Mouse (Mus musculus) heart, postnatal 4 days (tissue): Measurements from ENCODE around the gene Casq2. TPM values are rescaled to one million over a fixed set of nuclear protein-coding genes. Genes with fewer than 3 reads are reported as not detected.

Experiments
- DNase-seq: peaks from one replicate; pipeline ENCODE4 v3.0.0; 2021
- total RNA-seq, 2 experiments: library from RNA; stranded (reverse); gene quantifications; 2 replicates each; pipeline ENCODE4 v1.2.3; 2021

Gene Casq2
- total RNA-seq, 2 experiments from 2014 or later = 914 to 961 TPM

DNA sequence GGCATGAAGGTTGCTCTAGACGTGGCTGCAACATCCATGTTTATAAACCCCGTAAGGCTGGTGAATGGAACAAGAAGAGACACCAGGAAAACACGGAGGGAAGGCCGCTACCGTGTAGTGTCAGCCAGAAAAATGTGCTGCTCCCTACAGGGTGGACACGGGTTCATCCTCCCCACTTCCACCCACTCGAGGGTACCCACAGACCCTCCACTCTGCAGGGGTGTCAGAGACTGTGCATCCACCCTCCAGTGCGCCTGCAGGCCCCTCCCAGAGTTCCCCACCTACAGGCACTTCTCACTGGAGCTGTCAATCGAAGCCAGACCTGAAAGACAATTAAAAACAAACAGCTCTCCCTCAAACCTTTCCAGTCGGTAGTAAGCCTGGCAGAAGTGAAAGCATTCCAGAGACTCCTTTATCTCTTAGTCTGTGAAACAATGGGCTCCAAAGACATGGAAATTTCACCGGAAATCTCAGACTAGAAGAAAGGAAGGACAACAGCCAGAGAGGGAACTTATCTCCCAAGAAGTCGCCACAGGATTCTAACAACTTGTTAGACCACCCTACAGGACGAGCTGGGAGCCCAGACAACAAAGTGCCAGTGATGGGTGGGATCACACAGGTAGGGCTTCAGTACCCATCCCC, 2.5 kb upstream of the Casq2 start:
- DNase-seq = no peak

DNA sequence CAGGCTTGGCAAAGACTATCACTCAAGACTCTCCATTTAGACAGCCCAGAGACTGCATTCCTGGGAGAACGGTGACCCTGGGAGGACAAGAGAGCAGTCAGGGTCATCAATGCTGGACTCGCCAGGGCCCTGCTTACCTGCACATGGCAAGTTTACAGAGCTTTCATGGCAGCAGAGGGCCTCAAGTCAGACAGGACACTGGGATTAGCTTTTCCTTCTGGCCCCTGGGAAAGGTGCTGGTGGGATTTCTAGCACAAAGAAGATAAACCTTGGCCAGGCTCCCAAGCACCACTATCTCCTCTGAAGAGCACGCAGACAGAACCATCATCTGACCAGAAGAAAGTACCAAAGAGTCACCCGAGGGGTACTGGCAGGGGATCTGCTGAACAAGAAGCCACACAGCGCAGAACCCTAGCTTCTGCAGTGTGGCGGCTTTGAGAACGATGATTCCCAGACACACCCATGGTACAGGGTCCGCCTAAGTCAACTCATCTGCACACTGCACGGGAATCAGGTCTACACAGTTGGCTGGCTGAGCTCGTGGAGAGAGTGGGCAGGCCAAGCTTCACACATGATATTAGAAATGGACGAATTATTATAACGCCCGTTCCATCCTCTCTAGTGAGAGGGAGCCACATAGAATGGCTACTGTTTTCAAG, 1.3 kb upstream of the Casq2 start:
- no peak for DNase-seq

DNA sequence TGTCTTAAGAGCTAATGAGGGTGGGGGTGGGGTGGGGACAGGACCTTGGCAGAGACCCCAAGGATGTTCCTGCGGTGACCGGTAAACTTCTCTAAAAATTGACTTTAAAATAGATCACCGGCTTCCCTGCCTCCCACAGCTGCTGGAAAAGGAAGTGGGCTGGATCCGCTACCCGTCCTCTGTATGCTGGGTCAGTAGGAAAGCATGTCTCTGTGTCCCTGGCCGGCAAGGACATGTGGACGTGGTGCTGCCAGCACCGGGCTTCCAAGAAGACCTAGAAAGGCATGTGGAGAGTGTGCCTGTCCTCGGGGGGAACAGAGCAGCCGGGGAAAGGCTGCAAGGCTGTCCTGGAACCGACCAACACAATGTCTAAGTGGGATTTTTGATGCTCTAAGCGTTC, 496 bp upstream of the Casq2 start:
- peak; percentile 63 for DNase-seq

DNA sequence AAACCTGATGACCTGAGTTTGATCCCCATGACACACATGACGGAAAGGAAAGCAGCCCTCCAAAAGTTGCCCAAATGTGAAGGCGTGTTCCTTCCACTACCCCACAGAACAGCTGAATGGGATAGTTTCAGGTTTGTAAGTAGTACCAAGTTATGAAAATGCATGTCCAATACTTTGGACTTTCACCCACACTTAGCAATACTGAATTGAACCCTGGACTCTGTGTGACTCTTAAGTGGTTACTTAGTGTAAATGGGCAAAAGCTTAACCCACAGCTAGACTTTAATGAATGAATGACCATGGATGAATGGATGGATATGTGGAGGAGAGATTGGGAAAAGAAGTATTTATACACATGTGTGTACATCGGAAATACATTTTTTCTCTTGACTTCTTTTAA, 8.6 kb downstream of the Casq2 start:
- DNase-seq = no peak

DNA sequence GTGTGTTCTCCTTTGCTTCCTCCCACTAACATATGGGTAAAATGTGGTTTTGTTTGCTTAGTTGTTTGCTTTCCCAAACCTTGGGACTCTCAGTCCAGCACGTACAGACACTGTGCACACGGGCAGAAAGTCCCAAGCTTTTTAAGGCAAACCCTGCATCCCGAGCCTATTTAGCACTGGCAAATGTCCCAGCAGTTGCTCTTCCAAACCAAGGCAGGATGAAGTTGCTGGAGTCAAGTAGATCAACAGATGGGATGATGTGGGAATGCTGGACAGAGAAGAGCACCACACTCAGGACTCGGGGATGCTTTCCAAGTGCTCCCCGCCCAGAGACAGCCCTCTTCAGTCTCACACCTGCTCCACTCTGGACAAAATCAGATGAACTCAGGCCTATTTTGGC, 9.2 kb downstream of the Casq2 start:
- DNase-seq = no peak

DNA sequence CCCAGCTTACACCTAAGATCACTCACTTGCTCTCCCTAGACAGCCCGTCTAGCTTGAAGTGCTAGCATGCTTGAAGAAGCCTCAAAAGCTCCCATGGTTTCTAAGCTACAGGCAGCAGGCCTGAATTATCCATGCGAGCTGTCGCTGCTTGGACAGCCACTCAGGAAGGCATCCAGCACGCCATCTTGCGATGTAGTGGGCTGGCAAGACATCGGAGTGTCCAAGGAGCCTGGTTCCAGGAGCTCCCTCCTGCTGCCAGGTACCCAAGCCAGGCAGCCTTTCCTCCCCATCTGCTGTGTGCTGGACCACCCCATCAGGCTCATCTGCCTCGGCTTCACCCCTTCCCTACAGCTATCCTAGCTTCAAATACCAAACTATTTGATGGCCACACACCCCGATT, 10.2 kb downstream of the Casq2 start:
- no peak for DNase-seq

DNA sequence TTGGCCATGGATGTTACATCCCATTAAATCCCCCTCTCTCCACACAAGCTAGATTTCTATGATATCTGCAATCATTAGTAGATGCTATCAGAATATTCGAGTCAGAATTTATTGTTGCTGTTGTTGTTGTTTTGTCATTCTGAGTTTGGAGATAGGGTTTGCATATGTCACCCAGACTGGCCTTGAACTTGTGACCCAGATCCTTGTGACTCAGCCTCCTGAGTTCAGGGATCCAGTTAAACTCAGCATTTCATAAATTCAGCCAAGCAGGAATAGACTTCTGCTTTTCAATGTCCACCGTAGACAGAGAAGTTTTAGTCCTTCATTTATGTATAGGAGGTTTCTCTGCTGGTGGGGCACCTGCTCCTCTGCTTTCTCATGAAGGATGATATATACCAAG, 10.8 kb downstream of the Casq2 start:
- no peak for DNase-seq

DNA sequence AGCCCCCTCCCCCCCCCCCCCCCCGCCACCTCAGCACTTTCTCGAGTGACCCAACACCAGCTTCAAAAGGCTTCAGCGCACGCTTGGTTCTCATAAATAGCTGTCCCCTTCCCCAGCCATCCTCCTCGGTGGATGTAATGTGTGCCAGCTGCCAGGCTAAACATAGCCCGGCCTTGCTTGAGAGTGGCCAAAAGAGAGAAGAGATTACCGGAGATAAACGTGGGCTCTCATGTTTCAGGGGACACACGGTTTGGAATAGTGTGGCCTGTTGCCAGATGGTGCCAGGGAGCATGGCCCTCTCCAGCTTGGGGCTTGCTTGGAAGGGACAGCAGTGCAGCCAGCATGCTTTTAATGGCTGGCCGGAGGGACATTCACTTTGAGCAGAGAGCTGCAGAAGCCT, 13.0 kb downstream of the Casq2 start:
- DNase-seq = peak; percentile 79

DNA sequence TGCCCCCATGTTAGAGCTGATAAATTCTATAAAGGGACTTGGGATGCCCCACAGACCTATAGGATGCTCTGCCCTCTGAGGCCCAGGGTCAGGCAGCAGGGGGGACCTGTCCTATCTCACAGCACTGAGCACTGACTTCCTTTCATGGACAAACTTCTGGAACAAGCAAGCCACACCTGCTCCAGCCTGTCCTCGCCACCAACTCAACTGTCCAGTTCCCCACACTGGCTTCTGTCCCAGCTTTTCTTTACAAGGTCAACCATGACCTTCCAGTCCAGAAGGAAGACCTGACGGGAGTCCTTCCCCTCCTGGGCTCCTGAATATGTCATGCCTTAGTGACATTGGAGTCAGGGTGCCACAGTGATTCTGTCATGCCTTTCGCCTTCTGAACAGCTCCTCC, 13.6 kb downstream of the Casq2 start:
- DNase-seq = peak; percentile 67

DNA sequence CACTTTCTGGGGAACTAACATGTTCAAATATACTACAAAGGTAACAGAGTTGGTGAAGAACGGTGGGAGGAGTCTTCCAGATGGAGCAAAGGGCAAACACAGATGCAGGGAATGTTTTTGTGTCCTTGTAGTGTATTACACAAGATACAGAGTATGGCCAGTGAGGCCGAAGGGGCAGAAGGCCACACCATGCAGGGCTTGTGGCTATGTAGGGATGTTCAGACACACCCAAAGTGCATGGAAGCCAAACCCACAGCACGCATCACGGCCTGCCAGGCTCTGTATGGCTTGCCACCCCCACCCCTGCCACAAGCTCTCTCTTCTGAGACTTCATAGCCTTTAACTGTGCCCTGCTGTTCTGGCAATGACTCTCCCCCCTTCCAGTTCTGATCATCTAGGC, 15.2 kb downstream of the Casq2 start:
- DNase-seq = no peak

DNA sequence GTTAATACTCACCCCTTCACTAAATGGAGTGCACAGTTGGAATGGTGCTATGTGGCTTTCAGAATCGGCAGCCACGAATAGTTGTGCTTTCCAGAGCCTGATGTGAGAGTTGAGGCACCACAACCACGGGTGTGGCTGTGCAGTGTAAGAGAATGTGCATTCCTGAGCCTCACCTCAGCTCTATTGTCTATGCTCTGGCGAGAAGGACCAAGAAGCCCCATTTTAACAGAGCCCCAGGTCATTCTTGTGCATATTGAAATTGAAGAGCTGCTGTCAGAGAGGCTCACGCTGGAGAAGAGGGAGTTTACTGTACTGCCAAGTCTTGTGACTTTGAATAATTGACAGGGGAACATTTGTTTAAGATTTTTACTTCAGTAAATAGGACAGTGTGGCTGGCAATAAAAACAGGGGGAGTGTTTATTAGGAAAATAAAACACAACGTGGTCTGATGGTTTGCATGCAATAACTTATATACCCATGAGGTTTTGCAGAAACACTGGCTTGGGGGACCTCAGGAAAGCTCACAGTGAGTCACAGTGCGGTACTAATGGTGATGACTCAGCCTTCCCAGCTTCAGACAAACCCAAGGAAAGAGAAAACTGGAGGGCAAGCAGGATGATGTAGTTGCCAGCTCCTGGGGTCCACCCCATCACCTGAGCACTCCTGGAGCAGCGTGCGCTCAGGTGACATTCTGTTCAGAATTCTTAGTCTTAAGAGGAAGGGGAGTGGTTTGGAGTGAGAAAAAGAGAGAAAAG, 17.8 kb downstream of the Casq2 start:
- no peak for DNase-seq

DNA sequence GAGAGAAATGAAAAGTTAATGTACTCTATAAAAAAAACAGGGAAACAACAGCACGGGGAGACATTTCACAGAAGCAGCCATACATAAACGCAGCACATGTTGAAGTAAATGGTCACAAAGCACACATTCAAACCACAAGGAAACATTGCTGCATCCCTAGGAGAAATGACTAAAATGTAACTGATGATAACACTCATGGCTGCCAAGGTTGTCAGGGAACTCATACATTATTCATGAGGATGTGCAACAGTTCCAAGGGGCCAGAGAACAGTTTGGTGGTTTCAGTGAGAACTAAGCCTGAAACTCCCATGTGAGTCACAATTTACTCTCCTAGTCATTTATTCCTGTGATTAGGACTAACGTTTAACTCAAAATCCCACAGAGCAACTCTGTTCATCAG, 22.0 kb downstream of the Casq2 start:
- no peak for DNase-seq

DNA sequence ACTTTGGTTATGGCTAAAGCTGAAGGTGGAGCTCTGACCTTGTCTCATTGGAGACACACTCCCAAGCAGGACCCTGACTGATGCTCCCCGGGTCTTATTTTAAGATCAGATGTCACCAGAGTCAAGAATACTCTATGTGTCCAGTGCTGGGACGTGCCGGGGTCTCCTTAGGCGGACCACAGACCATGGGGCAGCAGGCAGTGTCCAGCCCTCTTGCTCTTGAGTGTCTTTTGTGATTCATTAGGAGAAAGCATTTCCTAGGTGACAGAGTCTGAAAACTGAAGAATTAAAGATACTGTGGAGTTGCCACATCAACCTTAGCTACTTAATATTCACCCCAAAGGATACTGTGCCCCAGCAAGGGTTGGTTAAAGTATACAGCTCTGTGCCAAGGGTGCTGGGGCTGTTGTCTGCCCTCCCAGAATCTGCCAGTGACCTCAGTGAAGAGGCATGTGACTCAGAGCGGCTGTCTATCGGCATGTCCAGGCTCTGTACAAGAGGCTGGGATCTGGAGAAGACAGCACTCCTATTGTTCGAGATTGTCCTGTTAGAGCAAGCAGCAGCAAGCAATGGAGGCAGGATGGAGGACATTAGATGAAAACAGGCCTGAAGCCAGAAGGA, 25.9 kb downstream of the Casq2 start:
- DNase-seq = no peak

DNA sequence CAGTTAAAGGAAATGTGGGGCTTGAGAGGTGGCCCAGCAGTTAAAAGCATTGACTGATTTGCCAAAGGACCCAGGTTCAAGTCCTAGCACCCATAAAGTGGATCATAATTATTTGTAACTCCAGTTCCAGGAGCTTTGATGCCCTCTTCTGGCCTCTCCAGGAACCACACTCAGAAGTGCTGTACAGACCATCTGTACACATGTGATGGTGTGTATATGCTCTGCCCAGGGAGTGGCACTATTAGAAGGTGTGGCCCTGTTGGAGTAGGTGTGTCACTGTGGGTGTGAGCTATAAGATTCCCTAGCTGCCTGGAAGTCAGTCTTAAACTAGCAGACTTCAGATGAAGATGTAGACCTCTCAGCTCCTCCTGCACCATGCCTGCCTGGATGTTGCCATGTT, 34.7 kb downstream of the Casq2 start:
- DNase-seq = no peak

DNA sequence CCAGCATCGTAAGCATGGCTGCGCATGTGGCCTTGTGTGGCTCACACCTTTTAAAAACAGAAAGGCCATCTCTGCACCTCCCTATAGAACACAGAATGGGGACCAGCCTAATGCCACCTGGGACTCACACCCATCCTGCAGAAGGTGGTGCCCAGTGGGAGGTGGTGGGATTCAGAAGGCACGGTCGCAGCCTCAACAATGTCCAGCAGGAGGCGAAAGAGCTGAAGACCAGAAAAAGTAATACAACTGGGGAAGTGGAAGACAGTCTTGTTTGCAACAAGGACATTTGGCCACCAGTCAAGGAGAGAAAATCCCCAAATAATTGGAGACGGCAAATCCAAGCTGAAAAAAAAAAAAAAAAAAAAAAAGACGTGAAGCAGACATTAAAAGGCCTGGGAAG, 35.8 kb downstream of the Casq2 start:
- peak; percentile 43 for DNase-seq

DNA sequence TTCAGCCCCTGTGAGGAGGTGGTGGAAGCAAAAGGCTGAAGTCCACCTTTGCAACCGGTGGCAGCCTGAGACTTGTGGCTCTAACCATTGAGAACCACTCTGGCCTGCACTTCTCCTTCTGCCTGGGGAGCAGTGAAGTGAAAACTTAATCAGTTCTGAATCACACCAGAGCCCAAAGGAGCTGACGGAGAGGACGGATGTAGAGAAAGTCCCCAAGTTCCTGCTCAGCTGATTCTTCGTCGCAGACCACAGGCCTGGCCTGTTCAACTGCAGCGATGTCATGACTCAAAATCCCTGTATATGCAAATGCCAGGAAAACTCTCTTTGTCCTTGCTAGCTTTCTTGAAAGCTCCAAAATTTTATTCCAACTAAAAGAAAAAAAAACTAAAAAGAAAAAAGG, 37.4 kb downstream of the Casq2 start:
- no peak for DNase-seq

DNA sequence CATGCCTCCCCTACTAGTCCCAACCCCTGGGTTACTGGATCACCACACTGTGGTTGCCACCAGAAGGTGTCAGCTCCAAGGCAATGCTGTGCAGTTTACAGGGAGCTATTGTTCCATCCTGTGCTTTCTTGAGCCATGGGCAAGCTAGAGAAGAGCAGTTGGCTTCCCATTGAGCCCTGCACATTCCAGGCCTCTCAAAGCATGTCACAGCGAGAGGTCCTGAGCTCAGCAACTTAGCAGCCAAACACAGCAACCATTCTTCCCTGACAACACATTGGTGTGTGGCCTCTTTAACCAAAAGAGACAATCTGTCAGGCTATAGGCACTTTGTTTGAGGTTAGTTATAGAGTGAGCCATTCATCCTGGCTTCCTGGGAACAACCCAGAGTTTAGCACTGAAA, 39.3 kb downstream of the Casq2 start:
- DNase-seq = no peak

DNA sequence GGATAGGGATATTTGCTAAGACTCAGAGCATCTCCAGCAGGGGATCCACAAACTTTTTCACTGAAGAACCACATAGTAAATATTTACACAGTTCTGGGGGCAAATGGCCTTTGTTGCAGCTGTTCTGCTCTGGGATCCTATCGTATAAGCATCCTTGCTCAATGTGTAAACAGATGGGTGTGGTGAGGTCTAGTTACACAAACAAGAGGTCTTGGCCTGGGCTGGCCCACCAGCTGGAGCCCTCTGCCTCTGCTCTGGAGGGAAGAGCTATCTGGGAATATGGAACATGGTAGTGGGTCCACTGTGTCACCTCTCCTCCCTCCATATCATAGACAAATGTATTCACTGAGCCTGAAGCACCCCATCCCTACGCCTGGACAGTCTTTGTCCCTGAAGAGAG, 40.9 kb downstream of the Casq2 start:
- no peak for DNase-seq

DNA sequence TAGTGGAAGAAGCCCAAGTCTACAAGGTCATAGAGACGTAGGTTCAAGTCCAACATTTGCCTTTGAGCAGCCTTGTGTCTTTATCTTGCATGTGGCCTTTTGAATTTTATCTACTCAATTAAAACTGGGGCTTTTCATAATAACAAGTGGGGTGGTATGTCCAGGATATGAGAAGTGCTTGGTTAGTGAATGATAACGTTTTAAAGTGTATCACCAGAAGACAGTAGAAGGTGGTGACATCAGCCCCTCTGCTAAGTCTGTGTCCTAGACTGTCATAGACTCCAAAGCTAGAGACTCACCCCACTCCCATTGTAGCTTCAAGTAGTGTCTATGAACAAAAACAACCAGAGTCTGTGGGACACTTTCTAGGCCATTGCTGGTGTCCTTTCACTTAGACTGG, 42.0 kb downstream of the Casq2 start:
- no peak for DNase-seq

DNA sequence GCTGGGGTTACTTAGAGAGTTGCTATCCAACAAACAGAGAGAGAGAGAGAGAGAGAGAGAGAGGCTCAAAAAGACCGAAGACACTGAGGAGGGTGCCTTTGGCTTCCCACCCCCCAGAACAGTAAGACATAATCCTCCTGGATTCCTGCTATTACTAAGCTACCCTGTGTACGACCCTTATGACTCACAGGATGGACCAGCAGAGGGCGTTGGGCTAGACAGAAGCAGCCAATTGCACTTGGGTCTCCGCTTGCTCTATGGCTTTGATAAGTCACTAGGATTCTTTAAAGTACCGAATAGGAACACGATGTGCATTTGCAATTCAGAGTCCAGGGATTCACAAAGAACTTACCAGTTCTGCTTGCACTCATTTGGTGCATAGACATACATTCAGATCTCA, 44.3 kb downstream of the Casq2 start:
- DNase-seq = no peak

DNA sequence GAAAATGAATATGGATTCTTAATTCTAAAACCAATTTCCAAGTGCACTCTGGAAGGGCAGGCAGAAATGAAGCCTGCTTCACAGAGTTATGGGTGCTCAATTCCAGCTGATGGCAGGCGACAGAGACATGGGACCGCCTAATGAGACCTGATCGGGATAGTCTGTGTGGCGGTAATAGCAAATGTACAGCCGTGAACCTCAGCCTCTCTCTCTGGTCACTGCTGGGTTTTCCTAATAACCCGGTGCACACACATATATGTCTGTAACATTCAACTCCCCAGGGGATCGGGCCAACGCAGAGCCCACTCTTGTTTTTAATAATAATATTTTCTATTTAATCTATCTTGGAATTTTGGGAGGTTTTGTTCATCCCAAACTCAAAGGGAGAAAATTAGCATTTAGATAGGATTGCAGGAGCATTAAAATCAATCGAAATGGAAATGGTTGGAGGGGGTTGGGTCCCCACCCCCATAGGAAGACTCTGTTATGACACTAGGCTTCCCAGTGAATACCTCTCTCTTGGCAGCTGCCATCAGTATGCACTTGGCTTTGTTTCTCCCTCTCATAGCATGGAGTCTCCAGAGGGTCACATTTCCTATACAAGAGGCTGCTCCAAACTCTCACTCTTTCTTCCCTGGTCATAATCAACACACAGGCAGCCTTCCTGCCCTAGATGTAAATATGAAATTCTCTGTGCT, 45.6 kb downstream of the Casq2 start:
- no peak for DNase-seq

DNA sequence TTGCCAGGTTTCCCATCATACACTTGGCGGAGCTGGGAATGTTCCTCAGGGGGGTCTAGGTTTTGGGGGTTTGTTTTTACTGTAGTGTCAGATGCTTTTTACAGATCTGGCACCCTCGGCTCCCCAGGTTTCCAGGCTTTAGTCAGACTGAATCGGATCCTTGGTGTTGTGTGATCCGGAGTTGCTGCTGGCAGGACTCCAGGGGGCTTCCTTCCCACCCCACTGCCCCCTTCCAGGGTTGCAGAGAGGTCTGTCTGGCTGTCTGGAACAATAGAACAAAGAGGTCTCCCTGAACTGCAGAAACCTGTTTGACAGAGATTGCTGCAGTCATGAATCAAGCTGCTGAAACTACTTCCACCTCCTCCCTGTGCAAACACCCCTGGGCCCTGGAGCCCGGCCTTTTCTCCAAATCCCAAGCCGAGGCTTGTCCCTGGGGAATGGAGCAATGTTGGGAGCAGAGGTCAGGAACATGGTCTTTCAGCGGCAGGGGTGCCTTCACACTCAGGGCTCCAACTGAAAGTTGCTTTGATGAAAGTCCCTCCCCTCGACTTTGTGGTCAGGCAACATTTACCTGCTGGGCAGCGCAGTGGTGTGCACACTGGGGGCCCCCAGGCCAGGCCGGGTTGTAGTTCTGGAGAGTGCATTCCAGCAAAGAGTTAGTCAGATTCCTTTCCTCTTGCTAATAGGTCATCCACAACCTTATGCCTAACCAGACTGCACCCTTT, 49.3 kb downstream of the Casq2 start:
- no peak for DNase-seq
